Mouse (Mus musculus) neural tube, postnatal 0 days (tissue): Measurements from ENCODE around the gene Ankrd60. TPM values are rescaled to one million over a fixed set of nuclear protein-coding genes. Genes with fewer than 3 reads are reported as not detected.

Experiments used
- polyA plus RNA-seq: library from polyadenylated mRNA; unstranded; fragments of >200 nt; fragmentation: Nextera tagmentation; extraction: Ambion mirVana; gene quantifications from 2 replicates; pipeline ENCODE4 v1.2.1, GENCODE M21; 2015

Gene Ankrd60
- polyA plus RNA-seq, result not detected in 2 replicates

GRCm38 (mm10) chr2:173577669-173578557 is at the start of gene Ankrd60:
Gene Ankrd60 (minus strand): TSS chr2:173578365.

GRCm38 (mm10) chr2:173522376-173522775 is 55.8 kb downstream of the Ankrd60 start, which contains the start of gene 1700021F07Rik:
Gene 1700021F07Rik (plus strand): TSS chr2:173522586.

Other genes with a start within 250 kb of the Ankrd60 start
- not detected in 2 replicates for gene 1700021F07Rik, start 55.8 kb downstream of the Ankrd60 start, polyA plus RNA-seq
- 27.7 and 32.0 TPM in 2 replicates for gene Rab22a, start 81.4 kb upstream of the Ankrd60 start, polyA plus RNA-seq
- not detected in 2 replicates for gene 1700010B08Rik, start 141.1 kb upstream of the Ankrd60 start, polyA plus RNA-seq
- 20.0 and 24.1 TPM in 2 replicates for gene Vapb, start 159.1 kb upstream of the Ankrd60 start, polyA plus RNA-seq